Mouse (Mus musculus): Measurements from ENCODE around the gene Ybey. TPM values are rescaled to one million over a fixed set of nuclear protein-coding genes. Genes with fewer than 3 reads are reported as not detected.
A peak's percentile ranks its signal among the peaks of the same experiment; 100 is the strongest.

The Ybey gene
- polyA plus RNA-seq, 1 experiment from 2014 or later, result 4.5 TPM

DNA sequence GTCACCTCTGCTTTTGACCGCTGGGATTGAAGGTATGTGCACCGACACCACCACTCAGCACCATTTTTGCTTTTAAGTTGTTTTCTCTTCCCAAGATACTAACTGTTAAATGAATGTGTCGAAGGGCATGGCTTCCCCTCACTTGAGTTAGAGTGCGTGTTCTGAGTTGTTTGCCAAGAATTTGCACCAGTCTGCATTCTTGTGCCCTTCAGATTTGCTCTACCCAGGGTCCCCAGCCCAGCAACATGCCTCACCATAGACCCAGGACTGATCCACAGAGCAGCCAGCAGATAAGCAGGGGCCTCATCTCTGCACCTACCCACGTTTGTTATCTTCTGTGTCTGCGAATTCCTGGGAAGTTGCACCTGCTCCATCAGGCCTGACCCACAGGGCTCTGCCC lies 12.6 kb upstream of the Ybey start:
- peak overlapping the region; percentile 46 for H3K27ac ChIP-seq
- peaks cover 93% of the 10 kb centered on the region for H3K36me3 ChIP-seq
- H3K4me1 ChIP-seq (replicated peaks), result 0 out of 2 replicates have a peak, but pooled peaks cover 4% of the 10 kb centered on the region
- H3K9ac ChIP-seq, result no peak overlapping the region
- ATAC-seq (replicated peaks; ENCODE audit: insufficient number of reproducible peaks, insufficient read depth, low FRiP score, low read depth), result 0 out of 2 replicates have a peak, but pooled peaks have one; percentile 60
- H3K4me3 ChIP-seq, result no peak overlapping the region
- no peak overlapping the region for H3K4me2 ChIP-seq
- WGBS, result 50% methylated on average over 6 of the region's 6 CpGs
- H3K27me3 ChIP-seq, result no peaks in the 10 kb centered on the region
- H3K9me3 ChIP-seq (replicated peaks), result no peaks in the 10 kb centered on the region

DNA sequence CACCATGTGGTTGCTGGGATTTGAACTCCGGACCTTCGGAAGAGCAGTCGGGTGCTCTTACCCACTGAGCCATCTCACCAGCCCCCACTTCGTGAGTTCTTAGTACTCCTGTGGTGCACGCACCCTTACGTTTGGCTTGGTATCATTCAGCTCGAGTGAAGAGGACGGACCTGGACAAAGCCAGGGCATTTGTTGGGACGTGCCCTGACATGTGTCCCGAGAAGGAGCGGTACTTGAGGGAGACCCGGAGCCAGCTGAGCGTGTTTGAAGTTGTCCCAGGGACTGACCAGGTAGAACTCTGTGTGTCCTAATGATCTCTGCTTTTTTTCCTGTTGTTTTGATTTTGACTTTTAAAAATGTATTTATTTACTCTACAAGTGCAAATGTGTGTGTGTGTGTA lies 11.9 kb upstream of the Ybey start:
- WGBS, result 89% methylated on average over 13 of the region's 13 CpGs
- no peak overlapping the region for H3K9ac ChIP-seq
- ATAC-seq (replicated peaks; ENCODE audit: insufficient number of reproducible peaks, insufficient read depth, low FRiP score, low read depth), result no peak
- no peaks in the 10 kb centered on the region for H3K9me3 ChIP-seq (replicated peaks)
- no peaks in the 10 kb centered on the region for H3K27me3 ChIP-seq
- no peak overlapping the region for H3K4me2 ChIP-seq
- peak overlapping the region; percentile 46; the same call in 1 of the 2 replicates for H3K27ac ChIP-seq
- H3K4me1 ChIP-seq (replicated peaks), result 0 out of 2 replicates have a peak, but pooled peaks cover 4% of the 10 kb centered on the region
- H3K36me3 ChIP-seq, result peaks cover 89% of the 10 kb centered on the region
- H3K4me3 ChIP-seq, result no peak overlapping the region

DNA sequence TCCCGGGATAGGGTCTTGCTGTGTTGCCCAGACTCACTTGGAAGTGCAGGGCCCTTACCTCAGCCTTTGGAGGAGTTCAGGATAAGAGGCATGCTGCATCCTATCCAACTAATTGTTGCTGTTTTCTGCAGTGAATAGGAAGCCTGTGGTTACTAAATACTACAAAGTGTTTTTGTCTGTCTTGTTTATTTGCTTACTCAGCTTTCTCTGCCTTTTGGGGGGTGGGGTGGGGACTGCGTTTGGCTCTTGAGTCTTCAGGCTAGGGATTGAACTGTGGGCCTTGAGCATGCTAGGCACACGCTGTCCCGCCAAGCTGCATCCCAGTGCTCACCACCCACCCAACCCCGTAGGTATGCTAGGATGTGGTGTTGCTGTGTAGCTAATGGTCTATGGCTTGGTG lies 4.8 kb upstream of the Ybey start:
- no peaks in the 10 kb centered on the region for H3K9me3 ChIP-seq (replicated peaks)
- H3K36me3 ChIP-seq, result peaks cover 61% of the 10 kb centered on the region
- H3K4me1 ChIP-seq (replicated peaks), result peaks cover 8% of the 10 kb centered on the region; the same call in 1 of the 2 replicates
- ATAC-seq (replicated peaks; ENCODE audit: insufficient number of reproducible peaks, insufficient read depth, low FRiP score, low read depth), result no peak
- no peaks in the 10 kb centered on the region for H3K27me3 ChIP-seq
- no peak overlapping the region for H3K4me3 ChIP-seq
- no peak overlapping the region for H3K27ac ChIP-seq
- no peak overlapping the region for H3K9ac ChIP-seq
- H3K4me2 ChIP-seq, result no peak overlapping the region
- 91% methylated on average over 5 of the region's 5 CpGs for WGBS

DNA sequence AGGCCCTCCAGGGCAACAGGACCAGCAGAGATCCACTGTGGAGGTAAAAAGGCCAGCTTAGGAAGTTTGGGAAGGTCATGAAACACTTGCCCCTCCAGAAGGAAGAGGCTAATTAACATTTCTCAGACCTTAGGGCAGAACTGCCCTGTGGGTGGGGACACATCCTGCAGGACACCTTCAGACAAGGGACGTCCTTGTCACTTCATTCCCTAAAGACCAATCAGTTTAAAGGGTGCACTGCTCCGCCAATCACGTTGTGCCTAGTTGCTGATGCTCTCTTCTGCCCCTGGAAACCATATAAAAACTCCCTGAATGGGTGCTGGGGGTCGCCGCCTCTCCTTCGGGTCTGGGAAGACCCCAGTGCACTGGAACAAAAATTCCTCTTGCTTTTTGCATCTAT lies 6.2 kb downstream of the Ybey start:
- Histone ChIP-seq H3K4me3 (no peak overlapping the region), H3K27ac (no peak overlapping the region), H3K9ac (no peak overlapping the region), H3K4me2 (no peak overlapping the region), H3K27me3 (no peaks in the 10 kb centered on the region), H3K4me1 (replicated peaks) (0 out of 2 replicates have a peak, but pooled peaks cover 1% of the 10 kb centered on the region), H3K36me3 (no peaks in the 10 kb centered on the region; the same call in 1 of the 2 replicates), H3K9me3 (replicated peaks) (no peaks in the 10 kb centered on the region; the same call in 1 of the 2 replicates)
- 87% methylated on average over 6 of the region's 6 CpGs for WGBS
- ATAC-seq (replicated peaks; ENCODE audit: insufficient number of reproducible peaks, insufficient read depth, low FRiP score, low read depth), result no peak

DNA sequence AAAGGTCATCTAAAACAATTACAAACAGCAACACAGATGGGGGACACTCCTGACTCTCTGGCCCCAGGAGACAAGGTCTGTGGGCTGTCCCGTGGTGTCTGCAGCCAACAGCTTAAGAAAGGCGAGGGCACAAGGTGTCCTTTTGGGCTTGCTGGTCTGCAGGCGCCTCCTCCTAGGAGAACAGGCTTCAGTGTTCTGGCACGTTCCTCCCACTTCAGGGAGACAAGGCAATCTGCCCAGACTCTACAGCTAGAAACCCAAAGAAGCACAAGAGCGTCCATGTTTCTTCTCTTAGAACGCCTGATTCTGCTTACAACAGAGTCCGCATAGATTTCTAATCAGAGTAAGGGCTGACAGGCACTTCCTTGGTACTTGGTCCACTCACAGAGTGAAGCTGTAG lies 6.6 kb downstream of the Ybey start:
- Histone ChIP-seq H3K27ac (no peak overlapping the region), H3K9me3 (replicated peaks) (no peaks in the 10 kb centered on the region; the same call in 1 of the 2 replicates), H3K27me3 (no peaks in the 10 kb centered on the region), H3K36me3 (no peaks in the 10 kb centered on the region; the same call in 1 of the 2 replicates), H3K9ac (no peak overlapping the region), H3K4me2 (no peak overlapping the region), H3K4me3 (no peak overlapping the region), H3K4me1 (replicated peaks) (no peaks in the 10 kb centered on the region)
- ATAC-seq (replicated peaks; ENCODE audit: insufficient number of reproducible peaks, insufficient read depth, low FRiP score, low read depth), result no peak
- WGBS, result 89% methylated on average over 7 of the region's 7 CpGs

DNA sequence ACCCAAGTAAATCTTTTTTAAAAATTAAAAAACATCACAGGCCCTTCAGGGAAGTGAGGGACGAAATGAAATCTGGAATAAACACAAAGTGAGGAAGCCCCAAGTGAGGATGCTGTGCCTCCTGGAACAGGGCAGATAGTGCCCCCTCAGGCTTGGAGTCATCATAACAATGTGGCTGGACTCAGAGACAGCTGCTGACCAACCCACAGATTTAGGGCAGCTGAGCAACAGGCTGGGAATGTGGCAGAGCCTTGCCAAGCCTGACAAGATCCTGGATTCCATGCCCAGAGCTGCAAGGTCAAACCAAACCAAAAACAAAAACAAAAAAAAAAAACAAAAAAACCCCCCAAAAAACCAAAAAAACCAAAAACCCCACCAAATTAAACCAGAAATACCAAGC lies 7.7 kb downstream of the Ybey start:
- no peak for ATAC-seq (replicated peaks; ENCODE audit: insufficient number of reproducible peaks, insufficient read depth, low FRiP score, low read depth)
- 84% methylated on average over 1 of the region's 1 CpGs for WGBS
- Histone ChIP-seq H3K27me3 (no peaks in the 10 kb centered on the region), H3K9ac (no peak overlapping the region), H3K27ac (no peak overlapping the region), H3K9me3 (replicated peaks) (no peaks in the 10 kb centered on the region; the same call in 1 of the 2 replicates), H3K36me3 (no peaks in the 10 kb centered on the region; the same call in 1 of the 2 replicates), H3K4me2 (no peak overlapping the region), H3K4me3 (no peak overlapping the region), H3K4me1 (replicated peaks) (no peaks in the 10 kb centered on the region)

DNA sequence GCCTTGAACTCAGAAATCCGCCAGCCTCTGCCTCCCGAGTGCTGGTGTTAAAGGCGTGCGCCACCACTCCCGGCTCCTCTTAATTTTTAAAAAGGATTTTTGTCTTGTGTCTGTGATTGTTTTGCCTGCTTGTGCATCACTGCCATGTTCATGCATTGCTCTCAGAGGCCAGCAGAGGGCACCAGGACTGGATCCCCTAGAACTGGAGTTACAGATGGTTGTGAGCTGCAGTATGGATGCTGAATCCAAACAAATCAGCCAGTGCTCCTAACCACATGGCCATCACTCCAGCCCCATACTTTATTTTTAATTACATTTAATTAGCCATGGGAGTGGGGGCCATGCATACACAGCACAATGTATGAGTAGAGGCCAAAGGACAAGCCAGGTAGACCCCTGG lies 13.6 kb downstream of the Ybey start:
- WGBS, result 68% methylated on average over 5 of the region's 5 CpGs
- ATAC-seq (replicated peaks; ENCODE audit: insufficient number of reproducible peaks, insufficient read depth, low FRiP score, low read depth), result no peak
- H3K4me2 ChIP-seq, result no peak overlapping the region
- no peak overlapping the region for H3K27ac ChIP-seq
- H3K9ac ChIP-seq, result no peak overlapping the region
- H3K36me3 ChIP-seq, result no peaks in the 10 kb centered on the region
- no peaks in the 10 kb centered on the region for H3K4me1 ChIP-seq (replicated peaks)
- no peaks in the 10 kb centered on the region for H3K27me3 ChIP-seq
- no peaks in the 10 kb centered on the region; the same call in 1 of the 2 replicates for H3K9me3 ChIP-seq (replicated peaks)
- no peak overlapping the region for H3K4me3 ChIP-seq

DNA sequence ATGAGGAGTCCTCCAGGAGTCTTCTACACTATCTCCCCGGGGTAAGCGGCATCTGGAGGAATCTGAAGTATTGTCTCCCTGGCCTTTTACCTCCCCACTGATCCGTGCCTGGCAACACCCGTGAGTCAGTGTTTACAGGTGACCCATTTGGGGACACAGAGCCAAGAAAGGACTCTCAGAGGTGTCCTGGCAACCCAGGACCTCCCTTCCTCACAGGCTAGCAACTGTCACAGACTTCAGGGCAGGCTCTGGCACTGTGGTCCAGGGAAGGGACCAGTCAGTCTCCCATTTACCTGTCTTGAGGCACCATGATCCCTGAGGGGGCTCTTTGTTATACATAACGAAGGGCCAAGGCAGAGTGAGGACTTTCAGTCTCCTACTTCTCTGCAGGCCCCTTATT lies 20.1 kb downstream of the Ybey start, which contains the start of gene 2610028H24Rik:
Gene 2610028H24Rik, plus strand, starts transcription at position 231 of the 400 bp plus-strand sequence.
- WGBS, result 65% methylated on average over 5 of the region's 5 CpGs
- ATAC-seq (replicated peaks; ENCODE audit: insufficient number of reproducible peaks, insufficient read depth, low FRiP score, low read depth), result no peak
- Histone ChIP-seq H3K27me3 (no peaks in the 10 kb centered on the region), H3K9me3 (replicated peaks) (no peaks in the 10 kb centered on the region), H3K9ac (no peak within 1 kb of the TSS), H3K4me2 (no peak within 1 kb of the TSS), H3K27ac (peak within 1 kb of the TSS; percentile 53), H3K4me1 (replicated peaks) (peaks cover 22% of the 10 kb centered on the region), H3K36me3 (no peaks in the 10 kb centered on the region), H3K4me3 (no peak within 1 kb of the TSS)

DNA sequence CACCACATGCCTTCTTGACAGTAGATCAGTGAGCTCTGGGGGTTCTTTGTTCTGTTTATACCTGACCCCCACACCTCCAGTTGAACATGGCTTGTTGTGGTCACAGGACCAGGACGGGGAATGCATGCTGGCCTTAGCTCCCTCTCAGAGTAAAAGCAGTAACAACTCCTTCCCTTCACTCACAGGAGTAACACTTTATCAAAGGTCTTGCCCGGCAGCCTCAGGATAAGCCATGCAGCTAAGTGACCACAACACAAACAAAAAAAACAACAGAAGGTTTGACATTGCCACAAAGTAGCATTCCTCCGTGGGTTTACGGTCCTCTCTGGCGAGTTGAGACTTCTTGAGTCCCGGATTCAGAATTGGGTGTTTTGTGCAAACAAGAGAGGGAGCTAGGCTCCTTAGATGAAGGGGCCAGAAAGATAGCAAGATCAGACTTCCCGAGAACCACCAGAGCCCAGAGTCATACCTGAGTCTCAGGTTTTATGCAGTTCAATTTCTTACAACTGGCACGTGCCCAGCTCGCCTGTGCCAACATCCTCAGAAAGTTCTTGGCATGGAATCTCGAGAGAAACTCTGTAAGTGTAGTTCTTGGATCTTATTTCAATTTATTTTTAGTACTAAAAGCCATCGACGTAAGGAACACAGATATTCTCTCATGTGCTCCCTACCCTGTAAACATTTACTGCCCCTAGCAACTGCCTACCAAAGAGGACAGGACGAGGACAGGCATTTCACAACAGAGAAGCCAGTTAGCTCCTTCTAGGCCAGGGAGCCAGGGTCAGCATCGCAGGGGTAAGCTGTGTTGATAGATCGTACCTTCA lies 21.3 kb downstream of the Ybey start:
- H3K4me2 ChIP-seq, result no peak overlapping the region
- no peak for ATAC-seq (replicated peaks; ENCODE audit: insufficient number of reproducible peaks, insufficient read depth, low FRiP score, low read depth)
- peak overlapping the region; percentile 53 for H3K27ac ChIP-seq
- H3K9ac ChIP-seq, result no peak overlapping the region
- H3K4me1 ChIP-seq (replicated peaks), result peaks cover 29% of the 10 kb centered on the region
- H3K36me3 ChIP-seq, result no peaks in the 10 kb centered on the region
- no peaks in the 10 kb centered on the region for H3K9me3 ChIP-seq (replicated peaks)
- 57% methylated on average over 15 of the region's 15 CpGs for WGBS
- no peaks in the 10 kb centered on the region for H3K27me3 ChIP-seq
- no peak overlapping the region for H3K4me3 ChIP-seq

DNA sequence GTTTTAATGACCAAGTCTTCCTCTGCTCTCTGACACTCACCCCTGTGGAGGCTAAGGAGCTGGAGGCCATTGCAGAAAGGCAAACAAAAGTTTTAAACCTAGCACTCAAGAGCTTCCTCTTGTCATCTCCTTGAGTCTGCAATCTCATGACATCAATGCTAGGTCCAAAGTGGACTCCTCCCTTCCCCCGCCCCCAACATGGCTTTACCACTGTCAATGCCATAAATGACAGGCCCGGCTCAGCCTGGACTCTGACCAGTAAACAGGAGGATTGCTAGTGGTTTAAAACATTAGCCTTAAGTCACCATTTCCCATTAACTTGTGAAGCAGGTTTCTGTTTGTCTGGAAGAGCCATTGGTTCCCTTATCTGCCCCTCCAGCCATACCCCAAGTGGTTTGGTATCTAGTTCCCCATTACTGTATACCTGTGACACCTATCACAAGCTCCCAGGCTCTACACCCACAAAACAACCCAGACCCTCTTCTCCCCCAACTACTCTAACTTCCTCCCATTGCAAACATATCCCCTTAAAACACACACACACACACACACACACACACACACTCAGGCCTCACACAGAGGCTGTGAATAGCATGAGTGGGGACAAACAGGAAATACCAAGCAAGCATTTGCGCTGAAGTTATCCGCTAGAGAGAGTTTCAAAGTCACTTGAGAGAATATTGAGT lies 22.8 kb downstream of the Ybey start:
- ATAC-seq (replicated peaks; ENCODE audit: insufficient number of reproducible peaks, insufficient read depth, low FRiP score, low read depth), result no peak
- peak overlapping the region; percentile 53 for H3K27ac ChIP-seq
- H3K27me3 ChIP-seq, result no peaks in the 10 kb centered on the region
- H3K9me3 ChIP-seq (replicated peaks), result no peaks in the 10 kb centered on the region
- H3K4me3 ChIP-seq, result no peak overlapping the region
- H3K4me2 ChIP-seq, result no peak overlapping the region
- no peaks in the 10 kb centered on the region for H3K36me3 ChIP-seq
- WGBS, result 64% methylated on average over 4 of the region's 4 CpGs
- H3K4me1 ChIP-seq (replicated peaks), result peaks cover 36% of the 10 kb centered on the region
- no peak overlapping the region for H3K9ac ChIP-seq
